Mouse (Mus musculus) ES-E14 (cell line): ENCODE measurements around the gene Tnfsf9. TPM values are rescaled to one million over a fixed set of nuclear protein-coding genes. Genes with fewer than 3 reads are reported as not detected.

Experiments
- DNase-seq: peaks from one replicate; pipeline ENCODE4 v3.0.0-alpha.2; 2013; ENCODE audit warnings: low read depth, low spot score
- H3K27ac ChIP-seq: 2 replicates; pipeline ENCODE4 v1.5.1; 2012; ENCODE audit warnings: low read depth, mild to moderate bottlenecking, low read length, moderate library complexity, mixed read lengths; ENCODE audit not compliant: poor library complexity, insufficient read depth, severe bottlenecking
- H3K36me3 ChIP-seq: 2 replicates; pipeline ENCODE4 v1.6.1; 2012; ENCODE audit warnings: mild to moderate bottlenecking, low read length, moderate library complexity, mixed read lengths; ENCODE audit not compliant: control insufficient read depth, poor library complexity, insufficient read depth, severe bottlenecking
- H3K4me1 ChIP-seq, 2 experiments: fragments of 150-350 bp in 1 of 2; sonication (generic) in 1 of 2; 2 replicates each; pipeline ENCODE4 v1.6.1; 2012; ENCODE audit warnings: low read length in 2 of 2, mild to moderate bottlenecking in 1 of 2, mixed read lengths in 1 of 2; ENCODE audit not compliant: control insufficient read depth in 2 of 2, insufficient read depth in 2 of 2, poor library complexity in 1 of 2
- H3K4me3 ChIP-seq, 2 experiments: fragments of 150-350 bp in 1 of 2; sonication (generic) in 1 of 2; 2 replicates each; pipeline ENCODE4 v1.5.1; 2012; ENCODE audit warnings: low read length in 2 of 2, low read depth in 1 of 2, mild to moderate bottlenecking in 1 of 2, mixed read lengths in 1 of 2; ENCODE audit not compliant: insufficient read depth in 1 of 2, poor library complexity in 1 of 2, severe bottlenecking in 1 of 2
- H3K9ac ChIP-seq: 2 replicates; pipeline ENCODE4 v1.6.1; 2012; ENCODE audit warnings: low read depth, mild to moderate bottlenecking, low read length, mixed read lengths; ENCODE audit not compliant: poor library complexity, insufficient read depth, severe bottlenecking
- H3K9me3 ChIP-seq: fragments of 150-350 bp; sonication (generic); 2 replicates; pipeline ENCODE4 v1.6.1; 2012; ENCODE audit warnings: low read depth, mild to moderate bottlenecking, low read length; ENCODE audit not compliant: control insufficient read depth, insufficient read depth
- CHD2 ChIP-seq: IDR thresholded peaks from 2 replicates; pipeline ENCODE4 v1.6.1; 2014; ENCODE audit warnings: mild to moderate bottlenecking, low read depth, low read length, inconsistent platforms
- HCFC1 ChIP-seq: IDR thresholded peaks from 2 replicates; pipeline ENCODE4 v1.6.1; 2012; ENCODE audit warnings: low read length, inconsistent platforms, borderline replicate concordance; ENCODE audit not compliant: insufficient read depth
- MAFK ChIP-seq: IDR thresholded peaks from 2 replicates; pipeline ENCODE4 v1.6.1; 2014; ENCODE audit warnings: mild to moderate bottlenecking, low read depth, low read length, inconsistent platforms; ENCODE audit not compliant: insufficient read depth
- ZC3H11A ChIP-seq: IDR thresholded peaks from 2 replicates; pipeline ENCODE4 v1.6.1; 2012; ENCODE audit warnings: low read depth, mild to moderate bottlenecking, inconsistent platforms, low read length, borderline replicate concordance
- ZNF384 ChIP-seq: IDR thresholded peaks from 2 replicates; pipeline ENCODE4 v1.6.1; 2012; ENCODE audit warnings: low read depth, low read length, inconsistent platforms
- in situ Hi-C, 2 experiments: fragments of 600-800 bp; cut with MboI; formaldehyde crosslinking; loops; one replicate each; pipeline ENCODE4 v1.15.1; 2025; ENCODE audit warnings: low sequenced_read_pairs in 2 of 2, inconsistent platforms in 1 of 2; ENCODE audit not compliant: unreplicated experiment in 2 of 2
- total RNA-seq: library from RNA; depleted of rRNA; stranded (reverse); fragments of 300-350 nt; gene quantifications from 2 replicates; pipeline ENCODE4 v1.2.3, GENCODE M21; 2012

Gene Tnfsf9
- total RNA-seq, 1 experiment, result 10.6 TPM

DNA sequence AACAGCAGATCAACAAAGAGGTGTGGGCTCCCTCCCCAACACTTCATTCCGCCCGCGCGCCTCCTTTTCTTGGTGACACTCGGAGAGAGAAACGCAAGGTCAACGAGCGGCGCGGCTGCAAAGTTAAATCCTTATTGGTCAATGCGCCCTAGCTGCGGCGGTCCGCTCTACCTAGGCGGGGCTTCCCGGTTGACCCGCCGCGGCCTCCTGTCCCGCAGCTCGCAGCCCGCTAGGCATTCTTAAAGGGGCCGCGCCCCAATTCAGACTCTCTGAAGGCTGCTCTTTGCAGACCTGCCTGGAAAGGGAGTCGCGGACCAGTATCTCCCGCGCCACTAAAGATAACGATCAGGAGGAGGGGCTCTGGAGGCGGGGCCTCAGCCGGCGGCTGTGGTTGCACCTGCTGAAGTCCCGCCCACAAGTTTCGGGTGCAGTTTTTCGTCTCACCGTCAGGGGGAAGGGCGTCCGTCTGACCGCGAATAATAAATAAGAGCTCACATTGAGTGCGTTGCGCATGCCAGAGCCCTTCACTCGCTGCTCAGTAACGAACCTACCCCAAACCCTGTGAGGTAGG is 44.8 kb upstream of the Tnfsf9 start:
- in situ Hi-C loops, result no loop called here
- H3K4me1 ChIP-seq, result peaks cover 0 to 19% of the 10 kb centered on the region in 2 experiments; a peak in 2 of 4 replicates
- DNase-seq, result peak; percentile 94
- TF ChIP-seq ZC3H11A (no peak), MAFK (no peak), CHD2 (no peak), ZNF384 (no peak), HCFC1 (no peak; the same call in 1 of the 2 replicates)
- H3K27ac ChIP-seq, result no peak overlapping the region
- H3K9ac ChIP-seq, result peak overlapping the region; percentile 41; the same call in 1 of the 2 replicates
- H3K36me3 ChIP-seq, result peaks cover 3% of the 10 kb centered on the region; the same call in 1 of the 2 replicates
- H3K9me3 ChIP-seq, result no peaks in the 10 kb centered on the region
- H3K4me3 ChIP-seq, result peak overlapping the region; percentile 92 to 98

- Histone ChIP-seq H3K27ac (no peak overlapping the region), H3K4me3 (peak overlapping the region in 1 of 2 experiments; percentile 92; a peak in 2 of 4 replicates), H3K4me1 (peaks cover 0 to 19% of the 10 kb centered on the region in 2 experiments; a peak in 2 of 4 replicates), H3K36me3 (peaks cover 5% of the 10 kb centered on the region; the same call in 1 of the 2 replicates), H3K9ac (no peak overlapping the region), H3K9me3 (no peaks in the 10 kb centered on the region)
- TF ChIP-seq ZC3H11A (no peak), HCFC1 (no peak), ZNF384 (no peak), CHD2 (no peak), MAFK (no peak)
- DNase-seq, result no peak
- in situ Hi-C loops, result no loop called here
Measured at GRCm38 (mm10) chr17:57061069-57061468, 44.1 kb upstream of the Tnfsf9 start.

GRCm38 (mm10) chr17:57062011-57062521 is 43.1 kb upstream of the Tnfsf9 start:
- in situ Hi-C loops, result no loop called here
- Histone ChIP-seq H3K9ac (peak overlapping the region; percentile 74), H3K4me1 (peaks cover 0 to 23% of the 10 kb centered on the region in 2 experiments; a peak in 2 of 4 replicates), H3K4me3 (peak overlapping the region; percentile 69 to 78), H3K9me3 (no peaks in the 10 kb centered on the region), H3K27ac (peak overlapping the region; percentile 10; the same call in 1 of the 2 replicates), H3K36me3 (peaks cover 8% of the 10 kb centered on the region; the same call in 1 of the 2 replicates)
- no peak for DNase-seq
- no peak for TF ChIP-seq HCFC1
- no peak for TF ChIP-seq ZC3H11A
- no peak for TF ChIP-seq ZNF384
- no peak for TF ChIP-seq CHD2
- TF ChIP-seq MAFK, result no peak

DNA sequence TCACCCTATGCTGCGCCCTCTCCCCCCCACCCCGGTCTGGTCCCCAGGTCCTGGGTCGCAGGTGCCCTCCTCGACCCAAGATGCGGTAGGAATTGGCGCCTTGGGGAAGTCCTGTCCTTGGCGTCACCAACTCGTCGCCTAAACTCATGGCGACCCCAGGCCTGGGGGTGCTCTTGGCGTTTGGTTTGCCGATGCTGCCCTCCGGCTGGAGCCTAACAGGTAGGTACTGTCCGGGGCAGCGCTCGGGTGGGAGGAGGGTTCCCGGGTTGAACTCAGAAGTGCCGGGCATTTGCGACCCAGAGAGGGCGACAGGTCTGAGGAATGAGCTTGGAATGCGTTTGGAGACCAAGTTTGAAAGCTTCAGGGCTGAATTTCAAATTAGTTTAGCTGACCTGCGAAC is 42.6 kb upstream of the Tnfsf9 start:
- Histone ChIP-seq H3K36me3 (peaks cover 8% of the 10 kb centered on the region; the same call in 1 of the 2 replicates), H3K4me3 (peak overlapping the region; percentile 69 to 78), H3K27ac (peak overlapping the region; percentile 10; the same call in 1 of the 2 replicates), H3K9me3 (no peaks in the 10 kb centered on the region), H3K4me1 (peaks cover 0 to 23% of the 10 kb centered on the region in 2 experiments; a peak in 2 of 4 replicates), H3K9ac (peak overlapping the region; percentile 74)
- in situ Hi-C loops, result no loop called here
- DNase-seq, result no peak
- TF ChIP-seq MAFK (no peak), CHD2 (no peak), ZNF384 (peak; percentile 82; the same call in 1 of the 2 replicates)
